Mouse (Mus musculus) bone marrow, adult 2 months (tissue): Measurements from ENCODE around the gene Hist2h2bb. TPM values are rescaled to one million over a fixed set of nuclear protein-coding genes. Genes with fewer than 3 reads are reported as not detected.

Experiments used
- H3K27ac ChIP-seq: fragments of 200-500 bp; 2 replicates; pipeline ENCODE4 v1.5.1; 2012; ENCODE audit warnings: low read depth, mild to moderate bottlenecking, control low read depth, inconsistent platforms, low read length; ENCODE audit not compliant: control insufficient read depth, poor library complexity, insufficient read depth
- H3K4me1 ChIP-seq: fragments of 200-500 bp; 2 replicates; pipeline ENCODE4 v1.6.1; 2011; ENCODE audit warnings: low read length; ENCODE audit not compliant: control insufficient read depth, insufficient read depth
- H3K4me3 ChIP-seq: fragments of 200-500 bp; replicated peaks from 2 replicates; pipeline ENCODE3; 2011; ENCODE audit warnings: mild to moderate bottlenecking, low read depth, low read length, control low read depth; ENCODE audit not compliant: control insufficient read depth
- CTCF ChIP-seq: fragments of 200-500 bp; IDR thresholded peaks from 2 replicates; pipeline ENCODE4 v1.5.1; 2011; ENCODE audit warnings: low read length, control low read depth; ENCODE audit not compliant: control insufficient read depth, insufficient read depth
- POLR2A ChIP-seq: fragments of 200-500 bp; IDR thresholded peaks from 2 replicates; pipeline ENCODE4 v1.6.1; 2011; ENCODE audit warnings: low read depth, mild to moderate bottlenecking, control low read depth, low read length, borderline replicate concordance; ENCODE audit not compliant: control insufficient read depth
- WGBS: fragments of 180-500 bp; shearing (Covaris S2); methylation state at CpG from one replicate; pipeline ENCODE4 v1.1.7; 2018; 5-methylcytosine and 5-hydroxymethylcytosine counted together
- polyA plus RNA-seq: library from polyadenylated mRNA; stranded (reverse); fragments of >200 nt; gene quantifications from 2 replicates; pipeline ENCODE4 v1.2.4, GENCODE M21; 2011; ENCODE audit warnings: low replicate concordance; ENCODE audit not compliant: missing spikeins, insufficient read depth, insufficient read length

The Hist2h2bb gene
- polyA plus RNA-seq, 1 experiment: 132 TPM

DNA sequence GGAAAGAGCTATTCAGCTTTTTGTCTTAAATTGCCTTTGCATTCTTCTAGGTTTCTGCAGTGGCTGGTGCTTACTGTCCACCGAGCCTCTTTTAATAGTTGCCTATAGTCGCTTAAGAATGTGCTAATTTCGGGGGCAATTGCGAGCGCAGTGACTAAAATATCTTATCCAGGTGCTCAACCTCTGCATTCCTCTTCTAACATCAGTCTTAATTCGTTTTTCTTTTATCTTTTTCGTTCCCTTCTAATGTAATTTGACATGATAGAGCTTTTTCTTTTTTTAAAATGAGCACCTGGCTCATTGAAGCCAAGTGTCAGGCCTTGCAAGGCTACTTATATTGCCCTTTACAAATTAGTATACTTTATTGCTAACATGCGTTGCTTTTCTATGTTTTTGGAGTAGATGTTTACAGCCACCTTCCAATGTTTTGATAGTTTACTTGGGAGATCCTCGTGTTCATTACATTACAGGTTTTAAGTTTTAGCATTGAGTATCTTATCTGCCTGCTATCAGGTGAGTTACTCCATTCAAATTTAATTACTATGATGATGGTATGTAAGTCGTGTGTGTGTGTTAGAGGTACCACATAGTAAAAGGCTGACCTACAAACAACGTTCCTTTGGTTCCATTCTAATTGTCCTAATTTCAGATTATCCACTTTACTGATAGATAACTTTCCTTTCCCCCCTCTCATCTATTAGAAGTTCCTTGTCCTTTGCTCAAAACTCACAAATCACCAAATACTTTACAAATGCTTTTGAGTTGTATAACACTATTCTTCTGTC is 22.0 kb upstream of the Hist2h2bb start:
- Histone ChIP-seq H3K4me3 (peak overlapping the region; percentile 60), H3K4me1 (peaks cover 7% of the 10 kb centered on the region), H3K27ac (peak overlapping the region; percentile 88)
- 15% methylated on average over 11 of the region's 11 CpGs for WGBS
- TF ChIP-seq CTCF (no peak), POLR2A (no peak)

DNA sequence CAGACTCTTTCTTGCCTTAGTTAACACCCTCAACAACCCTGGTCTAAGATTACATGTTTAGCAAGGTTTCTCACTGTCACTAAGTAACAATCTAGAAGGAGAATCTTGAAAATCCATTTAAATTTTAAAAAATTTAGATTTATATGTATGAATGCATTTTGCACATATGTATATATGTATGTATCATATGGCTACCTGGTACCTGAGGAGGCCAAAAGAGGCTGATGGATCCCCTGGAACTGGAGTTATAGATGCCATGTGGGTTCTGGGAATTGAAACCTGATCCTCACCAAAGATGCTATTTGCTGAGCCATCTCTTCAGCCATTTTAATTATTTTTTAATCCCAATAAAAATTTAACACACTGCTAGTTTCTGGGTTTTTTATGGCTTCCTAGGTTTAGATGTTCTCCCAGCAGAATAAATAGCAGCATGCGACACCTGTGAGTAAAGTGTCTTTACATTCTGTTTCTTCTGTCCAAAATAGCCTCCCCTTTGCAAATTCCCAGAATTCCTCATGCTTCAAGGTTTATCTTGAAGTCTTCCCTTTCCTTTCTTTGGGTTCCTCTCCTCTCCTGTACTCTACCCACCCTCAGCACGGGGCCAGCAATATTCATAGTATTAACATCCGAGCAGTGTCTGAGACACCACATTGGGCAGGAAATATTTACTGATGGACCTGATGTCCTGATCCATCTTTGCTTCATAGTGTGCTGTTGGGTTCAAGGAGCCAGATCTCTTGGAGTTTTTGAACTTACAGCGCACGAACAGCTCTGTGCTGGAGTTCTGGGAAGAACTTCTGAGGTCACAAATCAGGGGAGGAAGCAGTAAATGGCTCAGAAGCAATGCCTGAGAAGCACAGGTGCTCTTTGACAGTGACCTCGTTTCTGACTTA is 21.2 kb upstream of the Hist2h2bb start:
- H3K27ac ChIP-seq: peak overlapping the region; percentile 69
- 65% methylated on average over 6 of the region's 6 CpGs for WGBS
- peak overlapping the region; percentile 50 for H3K4me3 ChIP-seq
- TF ChIP-seq CTCF (no peak), POLR2A (no peak)
- H3K4me1 ChIP-seq: peaks cover 7% of the 10 kb centered on the region

GRCm38 (mm10) chr3:96249034-96249345 is 20.6 kb upstream of the Hist2h2bb start:
- WGBS: 86% methylated on average over 4 of the region's 4 CpGs
- H3K4me1 ChIP-seq: peaks cover 4% of the 10 kb centered on the region
- H3K4me3 ChIP-seq: peak overlapping the region; percentile 12
- peak overlapping the region; percentile 69; the same call in 1 of the 2 replicates for H3K27ac ChIP-seq
- TF ChIP-seq POLR2A (no peak), CTCF (no peak)

- Histone ChIP-seq H3K27ac (peak overlapping the region; percentile 40; the same call in 1 of the 2 replicates), H3K4me1 (peaks cover 3% of the 10 kb centered on the region), H3K4me3 (no peak overlapping the region)
- 77% methylated on average over 3 of the region's 3 CpGs for WGBS
- TF ChIP-seq CTCF (no peak), POLR2A (no peak)
Measured at GRCm38 (mm10) chr3:96250890-96251289, 18.7 kb upstream of the Hist2h2bb start.

GRCm38 (mm10) chr3:96251787-96252186 is 17.8 kb upstream of the Hist2h2bb start:
- TF ChIP-seq CTCF (no peak), POLR2A (no peak)
- 37% methylated on average over 3 of the region's 3 CpGs for WGBS
- H3K27ac ChIP-seq: no peak overlapping the region; the same call in 1 of the 2 replicates
- no peak overlapping the region for H3K4me3 ChIP-seq
- peaks cover 3% of the 10 kb centered on the region for H3K4me1 ChIP-seq

- H3K27ac ChIP-seq: peak overlapping the region; percentile 63
- H3K4me3 ChIP-seq: no peak overlapping the region
- H3K4me1 ChIP-seq: peaks cover 1% of the 10 kb centered on the region; the same call in 1 of the 2 replicates
- TF ChIP-seq CTCF (no peak), POLR2A (no peak)
- 61% methylated on average over 10 of the region's 10 CpGs for WGBS
Measured at GRCm38 (mm10) chr3:96254683-96255355, 14.7 kb upstream of the Hist2h2bb start.

- H3K27ac ChIP-seq: no peak overlapping the region
- no peak overlapping the region for H3K4me3 ChIP-seq
- H3K4me1 ChIP-seq: peaks cover under 1% of the 10 kb centered on the region; the same call in 1 of the 2 replicates
- no peak for TF ChIP-seq CTCF
- no peak for TF ChIP-seq POLR2A
- 46% methylated on average over 5 of the region's 5 CpGs for WGBS
Measured at GRCm38 (mm10) chr3:96255926-96256593, 13.5 kb upstream of the Hist2h2bb start.
